Mouse (Mus musculus) skeletal muscle tissue, adult 2 months (tissue): Measurements from ENCODE around the gene Rnf31.
A peak's percentile ranks its signal among the peaks of the same experiment; 100 is the strongest.

Experiments used
- DNase-seq: peaks from one replicate; pipeline ENCODE4 v3.0.0-alpha.2; 2012; ENCODE audit warnings: low read depth, low spot score

Gene Rnf31

DNA sequence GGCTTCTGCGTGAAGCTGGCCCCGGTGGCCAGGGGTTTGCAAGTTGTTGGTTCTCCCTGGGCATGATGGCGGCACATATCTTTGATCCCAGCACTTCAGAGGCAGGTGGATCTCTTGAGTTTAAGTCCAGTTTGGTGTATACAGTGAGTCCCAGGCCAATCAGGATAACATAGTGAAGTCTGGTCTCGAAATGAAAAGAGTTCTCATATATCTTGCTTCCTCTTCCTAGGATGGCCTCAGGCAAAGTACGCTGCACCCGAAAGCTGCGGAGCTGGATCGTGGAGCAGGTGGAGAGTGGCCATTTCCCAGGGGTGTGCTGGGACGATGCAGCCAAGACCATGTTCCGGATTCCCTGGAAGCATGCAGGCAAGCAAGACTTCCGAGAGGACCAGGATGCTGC lies 13.3 kb downstream of the Rnf31 start:
- no peak for DNase-seq

DNA sequence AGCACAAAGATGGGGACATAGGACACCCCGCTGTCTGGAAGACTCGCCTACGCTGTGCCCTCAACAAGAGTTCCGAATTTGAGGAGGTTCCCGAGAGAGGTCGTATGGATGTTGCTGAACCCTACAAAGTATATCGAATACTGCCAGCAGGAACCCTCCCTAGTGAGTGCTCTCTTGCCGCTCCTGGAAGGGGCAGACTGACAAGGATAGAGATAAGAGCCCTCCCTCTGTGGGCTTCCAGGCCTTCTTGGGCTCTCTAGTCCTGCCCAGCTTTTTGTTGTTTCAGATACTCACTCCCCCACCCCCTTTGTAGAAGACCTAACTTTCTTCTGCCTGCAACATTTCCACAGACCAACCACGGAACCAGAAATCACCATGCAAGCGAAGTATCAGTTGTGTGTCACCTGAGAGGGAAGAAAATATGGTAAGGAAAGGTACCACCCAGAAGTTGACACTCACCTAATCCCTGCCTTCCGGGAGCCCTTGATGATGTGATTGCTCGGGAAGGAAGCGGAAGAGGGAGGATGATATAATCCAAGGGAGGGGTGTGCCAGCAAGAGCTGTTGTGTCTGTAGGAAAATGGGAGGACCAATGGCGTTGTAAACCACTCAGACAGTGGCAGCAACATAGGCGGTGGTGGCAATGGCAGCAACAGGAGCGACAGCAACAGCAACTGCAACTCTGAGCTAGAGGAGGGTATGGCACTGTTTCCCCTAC lies 14.4 kb downstream of the Rnf31 start:
- no peak for DNase-seq

DNA sequence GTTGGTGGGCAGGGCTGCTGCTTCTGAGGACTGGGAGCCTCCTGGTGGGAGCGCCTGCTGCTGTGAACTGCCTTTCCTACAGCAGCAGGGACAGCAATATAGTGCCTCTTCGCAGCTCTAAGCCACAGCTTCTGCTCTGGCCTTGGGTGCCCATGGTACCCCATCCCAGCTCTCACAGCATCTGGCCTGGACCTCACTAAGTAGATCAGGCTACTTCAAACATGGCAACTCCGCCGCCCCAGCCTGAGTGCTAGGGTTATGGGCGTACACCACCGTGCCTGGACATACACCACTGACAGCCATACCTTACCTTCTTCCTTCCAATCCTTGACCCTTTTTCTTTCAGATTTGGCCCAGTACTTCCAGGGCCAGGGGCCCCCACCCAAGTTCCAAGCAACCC lies 16.8 kb downstream of the Rnf31 start:
- no peak for DNase-seq

DNA sequence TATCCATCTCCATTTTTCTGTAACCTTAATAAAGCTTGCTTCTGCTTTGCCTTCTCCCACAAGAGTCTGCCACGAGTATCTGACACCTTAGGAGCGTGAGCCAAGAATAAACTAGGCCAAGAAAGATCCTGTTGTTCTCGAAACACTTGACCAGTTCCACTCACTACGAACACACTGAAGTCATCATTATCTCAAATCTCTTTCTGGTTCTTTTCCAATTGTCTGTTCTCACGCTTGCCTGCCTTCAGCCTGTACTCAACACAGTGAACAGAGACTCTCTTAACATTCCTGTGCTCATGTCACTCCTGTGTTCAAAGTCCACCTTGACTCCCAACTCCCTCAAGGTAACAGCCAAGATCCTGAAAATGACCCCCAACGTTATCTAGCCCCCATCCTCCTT lies 21.8 kb downstream of the Rnf31 start:
- DNase-seq = no peak

DNA sequence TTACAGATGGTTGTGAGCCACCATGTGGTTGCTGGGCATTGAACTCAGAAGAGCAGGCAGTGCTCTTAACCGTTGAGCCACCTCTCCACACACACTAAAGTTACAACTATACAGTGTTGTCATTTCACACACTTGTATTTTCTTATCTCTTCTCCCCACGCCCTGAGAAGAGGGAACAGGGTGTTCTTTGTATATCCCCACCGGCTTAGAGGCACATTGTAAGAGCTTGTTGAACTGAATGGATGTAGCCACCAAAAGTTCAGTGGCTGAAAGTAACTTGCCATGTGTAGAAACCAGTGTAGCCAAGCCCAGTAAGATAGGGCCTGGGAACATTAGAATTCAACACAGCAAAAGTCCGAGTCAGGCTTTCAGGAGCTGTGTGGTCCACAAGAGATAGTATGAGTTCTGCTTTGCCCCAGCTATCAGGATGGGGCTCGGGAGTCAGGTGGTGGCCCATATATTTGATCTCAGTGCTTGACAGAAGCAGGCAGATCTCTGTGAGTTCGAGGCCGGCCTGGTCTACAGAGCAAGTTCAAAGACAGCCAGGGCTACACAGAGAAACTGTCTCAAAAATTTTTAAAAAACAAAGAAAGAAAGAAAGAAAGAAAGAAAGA lies 23.2 kb downstream of the Rnf31 start:
- DNase-seq = no peak

DNA sequence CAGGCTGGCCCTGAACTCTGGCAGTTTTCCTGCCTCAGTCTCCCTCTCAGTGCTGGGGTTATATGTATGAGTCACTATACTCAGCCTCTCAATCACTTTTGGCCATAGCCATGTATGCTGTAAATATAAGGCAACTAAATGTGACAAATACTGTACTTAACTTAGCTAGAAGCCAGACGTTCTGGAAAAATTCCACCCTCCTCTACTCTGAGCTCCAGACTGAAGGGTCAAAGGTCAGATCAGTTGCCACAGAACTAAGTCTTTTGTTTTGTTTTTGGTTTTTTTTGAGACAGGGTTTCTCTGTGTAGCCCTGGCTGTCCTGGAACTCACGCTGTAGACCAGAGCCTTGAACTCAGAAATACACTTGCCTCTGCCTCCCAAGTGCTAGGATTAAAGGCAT lies 24.4 kb downstream of the Rnf31 start:
- DNase-seq = no peak

DNA sequence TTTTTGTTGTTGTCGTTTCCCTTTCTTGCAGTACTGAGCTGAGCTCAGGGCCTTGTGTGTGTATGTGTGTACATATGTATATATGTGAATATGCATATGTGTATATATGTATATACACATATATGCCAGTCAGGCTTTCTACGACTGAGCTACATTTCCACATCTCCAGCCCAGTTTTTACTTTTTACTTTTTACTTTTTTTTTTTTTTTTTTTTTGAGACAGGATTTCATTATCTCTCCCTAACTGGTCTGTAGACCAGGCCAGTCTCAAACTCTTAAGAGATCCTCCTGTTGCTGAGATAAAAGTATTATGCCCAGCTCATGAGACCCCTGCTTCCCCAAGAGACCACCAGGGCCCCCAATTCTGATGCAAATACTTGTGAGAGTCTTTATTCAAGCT lies 25.3 kb downstream of the Rnf31 start:
- no peak for DNase-seq

DNA sequence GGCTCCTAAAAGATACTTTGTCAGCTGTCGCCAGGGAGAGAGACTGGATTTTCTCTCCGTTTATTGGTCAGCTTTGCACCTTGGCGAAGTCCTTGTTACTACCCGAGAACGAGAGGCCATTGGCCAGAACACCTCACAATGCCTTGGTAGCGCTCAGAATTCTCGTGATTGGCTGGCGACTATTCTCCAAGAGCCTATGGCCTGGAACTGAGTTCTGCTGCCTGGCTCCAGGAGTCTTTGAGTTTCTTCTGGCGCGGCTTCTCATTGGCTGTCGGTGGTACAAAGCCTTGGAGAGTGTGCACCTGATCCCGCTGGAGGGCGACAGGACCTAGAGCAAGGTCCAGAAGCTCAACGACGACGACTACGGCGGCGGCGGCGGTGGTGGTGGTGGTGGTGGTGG lies 26.3 kb downstream of the Rnf31 start, which contains the start of gene Rec8:
Rec8 (plus strand) TSS at position 216 of the 400 bp plus-strand sequence.
- no peak for DNase-seq

DNA sequence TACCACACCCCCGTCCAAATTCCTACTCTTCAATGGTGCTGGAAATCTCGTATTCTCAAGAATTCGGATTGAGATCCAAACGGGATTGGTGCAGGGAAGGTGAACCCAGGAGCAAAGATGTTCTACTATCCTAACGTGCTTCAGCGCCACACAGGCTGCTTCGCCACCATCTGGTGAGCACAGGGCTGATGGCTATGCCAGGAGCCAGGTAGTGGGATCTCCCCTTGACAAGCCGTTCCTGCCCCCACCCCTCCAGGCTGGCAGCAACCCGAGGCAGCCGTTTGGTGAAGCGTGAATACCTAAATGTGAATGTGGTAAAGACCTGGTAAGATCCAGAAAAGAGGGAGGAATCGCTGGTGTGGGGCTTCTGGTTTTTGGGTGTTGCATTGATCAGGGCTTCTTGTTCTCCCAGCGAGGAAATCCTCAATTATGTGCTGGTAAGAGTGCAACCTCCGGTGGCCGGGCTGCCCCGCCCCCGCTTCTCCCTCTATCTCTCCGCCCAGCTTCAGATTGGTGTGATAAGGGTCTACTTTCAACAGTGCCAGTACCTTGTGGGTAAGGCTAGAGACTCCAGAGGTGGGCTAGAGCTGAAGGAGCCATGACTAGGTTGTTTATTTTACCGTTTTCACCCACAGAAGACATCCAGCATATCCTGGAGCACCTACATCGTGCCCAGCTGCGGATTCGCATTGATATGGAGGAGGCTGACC lies 27.1 kb downstream of the Rnf31 start:
- no peak for DNase-seq

DNA sequence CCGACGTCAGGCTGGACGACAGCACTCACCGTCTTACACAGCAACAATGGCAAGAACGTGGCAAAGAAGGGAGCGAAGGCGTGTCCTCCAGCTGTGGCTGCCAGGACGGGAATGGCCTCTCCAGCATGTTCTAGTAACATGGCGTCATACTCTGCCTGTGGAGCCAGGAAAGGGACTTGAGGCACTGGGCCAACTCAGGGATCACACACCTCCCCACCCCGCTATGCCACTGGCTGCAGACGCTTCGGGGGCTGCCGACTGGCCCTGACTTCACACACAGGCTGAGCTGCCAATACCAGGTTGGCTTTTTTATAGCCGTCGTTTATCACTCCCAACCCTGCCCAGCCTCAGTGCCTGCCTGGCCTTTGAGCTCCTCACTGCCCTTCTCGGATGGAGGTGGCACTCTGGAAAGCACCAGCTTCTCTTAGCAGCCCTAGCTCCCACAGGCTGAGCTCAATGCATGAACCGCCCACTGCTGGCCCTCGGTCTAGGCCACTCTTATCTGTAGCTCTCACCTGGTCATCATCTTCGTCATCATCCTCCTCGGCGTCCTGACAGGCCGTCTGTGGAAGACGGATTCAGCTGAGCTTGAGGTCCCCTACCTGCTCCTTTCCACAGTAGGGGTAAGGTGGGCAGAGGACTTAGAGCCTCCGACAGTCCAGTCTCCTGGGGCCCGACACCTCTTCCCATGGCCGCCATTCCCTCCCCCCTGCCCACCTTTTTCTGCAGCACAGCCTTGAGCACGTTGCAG lies 36.7 kb downstream of the Rnf31 start:
- no peak for DNase-seq

DNA sequence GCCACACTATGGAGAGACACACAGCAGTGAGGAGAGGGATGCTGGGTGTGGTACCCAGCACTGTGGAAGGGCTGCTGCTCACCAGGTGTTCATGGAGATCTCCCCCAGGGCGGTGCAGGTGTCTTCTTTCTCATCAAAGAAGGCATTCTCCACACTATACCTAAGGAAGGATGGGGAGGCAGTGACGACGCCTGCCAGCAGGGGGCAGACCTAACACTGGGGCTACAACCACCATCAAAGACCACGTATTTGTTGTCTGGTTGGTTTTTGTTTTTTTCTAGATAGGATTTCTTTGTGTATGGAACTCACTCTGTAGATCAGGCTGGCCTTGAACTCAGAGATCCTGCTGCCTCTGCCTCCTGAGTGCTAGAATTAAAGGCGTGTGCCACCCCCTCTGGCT lies 37.8 kb downstream of the Rnf31 start:
- no peak for DNase-seq

DNA sequence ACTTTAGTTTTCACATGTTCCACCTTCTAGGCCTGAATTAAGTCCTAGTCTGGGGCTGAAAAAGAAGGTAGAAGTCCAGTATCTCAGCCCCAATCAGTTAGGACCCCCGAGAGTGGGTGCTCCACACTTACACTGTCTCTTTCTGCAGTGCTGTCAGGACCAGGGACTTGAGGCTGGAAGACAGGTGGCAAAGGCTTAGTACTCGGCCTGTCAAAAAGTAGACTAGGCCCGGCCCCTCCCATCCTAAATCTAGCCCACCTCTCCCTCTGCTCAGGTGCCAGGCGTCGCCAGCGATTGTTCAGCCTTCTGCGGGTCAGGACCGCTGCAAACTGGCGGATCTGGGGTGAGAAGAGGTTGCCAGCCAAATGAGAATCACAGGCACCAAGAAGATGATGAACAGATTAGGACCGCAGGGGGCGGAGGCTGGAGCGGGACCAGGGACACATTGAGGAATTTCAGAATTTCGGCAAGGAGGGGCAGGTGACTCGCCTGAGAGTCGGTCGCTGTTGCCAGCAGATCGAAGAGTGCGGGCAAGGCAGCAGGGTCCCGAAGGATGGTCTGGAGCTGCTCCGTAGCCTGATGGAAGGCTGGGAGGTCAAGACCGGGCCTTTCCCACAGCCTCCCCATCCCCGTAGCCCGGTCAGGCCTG lies 43.5 kb downstream of the Rnf31 start:
- DNase-seq = no peak

DNA sequence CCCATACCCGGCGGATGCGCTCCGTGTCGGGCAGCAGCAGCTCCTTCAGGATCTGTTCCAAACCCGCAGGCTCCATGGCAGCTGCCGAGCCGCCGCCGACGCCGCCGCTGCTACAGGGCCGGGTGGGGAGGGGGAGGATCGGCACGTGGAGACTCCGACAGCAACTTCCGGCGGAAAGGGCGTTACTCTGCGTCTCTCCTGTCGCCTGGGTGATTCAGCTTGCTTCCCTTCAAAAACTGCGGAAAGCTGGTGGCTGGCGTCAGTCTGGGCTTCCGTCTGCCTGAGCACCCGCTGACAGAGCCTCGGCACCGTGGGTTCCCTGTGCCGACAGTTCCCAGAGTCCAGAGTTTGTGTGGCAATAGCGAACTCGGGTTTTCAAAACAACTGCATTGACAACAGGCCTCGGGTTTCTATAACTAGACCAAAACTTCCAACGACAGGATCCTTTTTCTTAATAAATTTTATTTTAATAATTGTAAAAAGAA lies 44.1 kb downstream of the Rnf31 start, which contains the start of gene Ipo4:
Ipo4 (minus strand) TSS at position 435 of the 485 bp plus-strand sequence.
- peak; percentile 78 for DNase-seq

DNA sequence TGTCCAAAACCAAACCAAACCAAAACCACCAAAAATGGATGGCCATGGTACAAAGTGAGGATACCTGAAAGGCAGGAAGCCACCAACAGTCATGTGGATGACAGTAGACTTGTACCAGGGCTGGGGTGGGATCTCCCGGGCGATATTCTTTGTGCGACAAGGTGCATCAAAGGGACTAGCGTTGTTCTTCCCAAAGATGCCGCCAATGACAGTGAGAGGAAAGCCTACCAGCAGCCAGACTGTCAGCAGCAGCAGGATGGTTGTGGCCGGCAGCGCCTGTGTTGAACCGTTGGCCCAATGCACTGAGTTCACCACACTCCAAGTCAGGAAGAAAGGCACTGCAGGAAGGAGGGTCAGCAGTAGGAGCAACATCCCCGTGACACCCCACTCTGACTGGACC lies 46.3 kb downstream of the Rnf31 start, which contains the start of gene Gm49378:
Gm49378 (minus strand) TSS at position 101 of the 400 bp plus-strand sequence.
- DNase-seq = no peak

DNA sequence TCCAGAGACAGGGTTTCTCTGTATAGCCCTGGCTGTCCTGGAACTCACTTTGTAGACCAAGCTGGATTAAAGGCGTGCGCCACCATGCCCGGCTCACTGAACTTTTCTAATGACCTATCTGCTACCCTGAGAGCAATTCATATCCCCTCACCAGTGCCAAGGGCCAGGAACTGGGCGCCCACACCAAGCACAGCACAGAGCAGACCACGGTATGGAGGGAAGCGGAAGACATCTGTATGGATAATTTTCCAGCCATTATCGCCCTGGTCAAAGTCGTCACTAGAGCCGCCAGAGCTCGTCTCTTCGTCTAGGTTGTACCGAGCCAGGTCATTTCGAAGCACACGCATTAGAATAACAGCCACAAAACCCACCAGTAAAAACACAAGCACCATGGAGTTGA lies 49.3 kb downstream of the Rnf31 start:
- no peak for DNase-seq

DNA sequence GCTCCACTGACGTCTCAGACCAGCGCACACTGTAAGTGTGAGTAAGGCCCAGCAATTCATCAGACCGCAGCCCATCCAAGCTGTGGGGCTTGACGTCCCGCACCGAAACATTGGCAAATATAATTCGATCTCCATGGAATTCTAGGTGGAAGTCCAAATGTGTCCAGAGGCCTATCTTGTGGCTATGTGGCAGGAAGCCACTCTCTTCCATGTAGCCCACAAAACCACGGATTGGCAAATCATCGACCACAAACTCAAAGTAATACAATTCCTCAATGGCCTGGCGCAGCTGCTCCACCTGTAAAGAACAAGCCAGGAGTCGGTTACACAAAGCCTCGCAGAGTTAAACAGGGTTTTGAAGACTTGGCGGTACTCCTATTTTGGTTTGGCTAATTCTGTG lies 49.8 kb downstream of the Rnf31 start:
- no peak for DNase-seq

DNA sequence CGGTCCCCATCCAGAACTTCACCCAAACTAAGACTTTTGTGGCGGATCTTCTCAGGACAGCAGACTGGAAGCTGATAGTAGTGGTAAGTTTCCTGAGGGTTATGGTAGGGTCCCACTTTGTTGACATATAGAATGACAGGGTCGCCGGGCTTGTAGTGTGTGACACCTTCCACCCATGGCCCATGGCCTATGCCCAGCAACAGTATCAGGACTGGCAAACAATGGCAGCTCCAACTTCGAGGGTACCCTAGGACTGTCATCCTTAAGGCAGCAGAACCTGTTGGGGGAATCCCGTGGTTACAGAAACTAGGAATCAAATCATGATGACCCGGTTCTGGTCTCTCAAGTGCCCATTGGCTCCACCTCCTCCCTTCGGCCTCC lies 51.2 kb downstream of the Rnf31 start:
- DNase-seq = no peak

DNA sequence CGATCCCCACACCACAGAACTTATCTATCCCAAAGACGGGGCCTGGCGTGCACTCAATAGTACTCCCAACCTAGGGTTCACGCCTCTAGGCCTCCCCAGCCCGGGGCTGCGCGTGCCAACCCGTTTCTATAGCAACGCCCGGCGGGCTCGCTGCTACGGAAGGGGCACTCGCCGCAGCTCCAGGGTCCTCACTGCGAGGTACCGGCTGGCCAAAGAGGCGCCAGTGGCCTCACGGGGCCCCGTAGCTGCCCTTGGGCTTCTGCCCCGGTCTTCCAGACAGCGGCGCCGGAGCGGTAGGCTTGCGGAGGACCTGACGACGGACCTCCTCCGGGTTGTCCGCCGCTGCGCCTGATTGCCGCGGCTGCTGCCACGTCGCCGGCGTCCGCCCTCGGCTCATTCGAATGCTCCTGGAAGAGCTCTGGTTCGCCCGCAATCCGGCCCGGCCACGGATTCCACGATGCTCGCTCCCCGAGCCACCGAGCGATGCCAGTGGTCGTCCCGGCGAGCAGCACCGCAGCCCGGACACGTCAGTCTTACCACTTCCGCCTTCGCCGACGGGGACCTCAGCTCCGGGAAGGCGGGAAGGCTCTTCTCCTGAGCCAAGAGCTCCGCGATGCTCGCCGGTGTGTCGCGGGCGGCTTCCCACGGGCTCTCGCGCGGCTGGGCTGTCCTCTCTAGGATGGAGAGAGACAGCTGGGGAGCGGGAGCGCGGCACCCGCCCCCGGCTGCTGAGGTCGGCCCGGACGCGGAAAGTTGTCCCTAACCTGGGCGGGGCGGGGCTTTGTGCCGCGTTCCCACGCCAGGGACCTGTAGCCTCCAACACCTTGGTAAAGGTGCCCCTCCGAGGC lies 51.8 kb downstream of the Rnf31 start, which contains the start of gene Tm9sf1:
Tm9sf1 (minus strand) TSS at position 747 of the 848 bp plus-strand sequence.
- peak; percentile 70 for DNase-seq

DNA sequence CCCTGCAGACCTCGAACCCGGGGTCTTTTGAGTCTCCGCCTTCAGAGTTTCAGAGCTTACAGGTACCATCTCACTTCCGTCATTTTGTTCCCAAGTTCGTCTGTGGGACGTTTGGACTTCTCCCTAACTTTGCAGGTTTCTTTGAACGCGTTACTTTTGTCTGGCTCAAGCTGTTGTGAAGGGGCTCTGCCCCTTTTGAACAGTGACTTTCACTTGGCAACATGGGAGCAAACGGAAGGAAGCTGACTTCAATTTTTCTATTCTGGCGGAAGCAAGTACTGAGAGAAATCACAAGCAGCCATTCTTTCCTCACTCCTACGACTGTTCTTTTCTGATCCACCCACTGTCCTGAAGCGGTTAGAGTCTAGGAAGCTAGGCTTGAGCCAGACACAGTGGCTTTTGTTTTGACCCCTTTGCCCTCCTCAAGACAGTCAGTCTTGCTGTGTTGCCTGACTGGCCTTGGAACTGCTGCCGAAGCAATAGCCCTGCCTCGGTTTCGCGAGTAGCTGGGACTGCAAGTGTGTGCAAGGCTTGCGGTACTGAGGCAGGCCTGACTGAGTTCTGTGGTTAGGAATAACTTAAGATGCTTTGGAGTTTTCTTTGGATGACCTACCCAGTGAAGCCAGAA lies 52.9 kb downstream of the Rnf31 start:
- DNase-seq = no peak

DNA sequence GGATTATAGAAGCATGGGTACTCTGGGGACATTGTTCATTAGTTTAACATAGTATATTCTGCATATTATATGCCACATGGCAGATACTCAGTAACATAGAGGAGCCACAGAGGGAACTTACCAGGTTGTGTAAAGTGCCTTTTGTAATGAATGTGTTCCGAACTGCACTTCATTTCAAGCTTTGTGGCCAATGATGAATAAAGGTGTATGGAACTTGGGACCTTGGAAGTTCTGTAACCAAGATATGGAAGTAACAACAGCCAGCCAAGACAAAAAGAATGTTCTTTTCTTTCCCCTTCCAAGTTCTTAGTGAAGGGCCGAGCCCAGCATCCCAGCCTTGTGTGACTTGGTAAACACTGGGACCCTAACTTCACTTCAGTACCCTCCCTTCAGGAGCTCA lies 58.4 kb downstream of the Rnf31 start, which contains the start of gene Tssk4:
Tssk4 (plus strand) TSS at position 301 of the 400 bp plus-strand sequence.
- no peak for DNase-seq
